Mouse (Mus musculus) embryo, embryonic 11.5 days (tissue): ENCODE measurements around the gene Akap2.

ENCODE experiments used
- DNase-seq: peaks from one replicate; pipeline ENCODE4 v3.0.0-alpha.2; 2012; ENCODE audit warnings: low read depth, low spot score

Gene Akap2

GRCm38 (mm10) chr4:57701576-57701975, 15.9 kb upstream of the Akap2 start:
- no peak for DNase-seq

DNA sequence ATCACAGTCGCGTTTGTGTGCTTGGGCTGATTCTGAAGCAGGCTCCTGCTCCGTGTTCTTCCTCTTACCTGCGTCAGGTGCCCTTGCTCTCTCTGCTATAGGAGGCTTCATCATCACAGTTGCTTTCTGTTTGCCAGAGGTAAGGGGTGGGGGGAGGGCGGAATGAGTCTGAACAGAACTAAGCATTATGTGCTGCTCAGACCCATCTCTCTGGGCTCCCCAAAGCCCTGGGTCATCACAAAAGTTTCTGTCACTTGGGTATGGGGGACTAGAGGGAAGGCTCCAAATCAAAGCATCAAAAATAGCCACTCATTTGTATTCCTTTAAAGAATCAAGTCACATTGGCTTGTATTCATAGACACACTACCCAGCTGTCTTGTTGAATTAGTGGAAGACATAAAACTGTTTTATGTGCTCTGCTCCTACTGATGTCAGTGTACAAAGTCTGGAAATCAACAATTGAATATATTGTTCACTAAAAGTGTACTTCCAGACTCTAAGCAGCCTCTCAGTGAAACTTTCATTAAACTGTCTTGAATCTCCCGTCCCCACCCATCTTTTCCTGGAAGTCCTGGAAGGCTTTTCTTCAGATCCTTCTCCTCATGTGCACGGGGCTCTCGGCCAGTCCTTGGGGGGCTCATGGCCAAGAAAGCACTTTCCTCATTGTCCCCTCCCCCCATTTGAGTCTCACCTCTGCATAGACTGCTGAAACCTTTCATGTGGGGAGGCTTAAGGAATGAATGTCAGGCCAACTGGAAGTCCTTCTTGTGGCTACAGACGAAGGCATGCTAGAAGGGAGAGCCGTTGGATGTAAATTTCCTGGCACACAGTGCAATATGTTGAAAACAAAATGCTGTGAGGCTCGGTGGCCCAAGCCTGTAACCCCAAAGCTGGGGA, 13.6 kb upstream of the Akap2 start:
- DNase-seq = no peak

GRCm38 (mm10) chr4:57704575-57704974, 12.9 kb upstream of the Akap2 start:
- no peak for DNase-seq

DNA sequence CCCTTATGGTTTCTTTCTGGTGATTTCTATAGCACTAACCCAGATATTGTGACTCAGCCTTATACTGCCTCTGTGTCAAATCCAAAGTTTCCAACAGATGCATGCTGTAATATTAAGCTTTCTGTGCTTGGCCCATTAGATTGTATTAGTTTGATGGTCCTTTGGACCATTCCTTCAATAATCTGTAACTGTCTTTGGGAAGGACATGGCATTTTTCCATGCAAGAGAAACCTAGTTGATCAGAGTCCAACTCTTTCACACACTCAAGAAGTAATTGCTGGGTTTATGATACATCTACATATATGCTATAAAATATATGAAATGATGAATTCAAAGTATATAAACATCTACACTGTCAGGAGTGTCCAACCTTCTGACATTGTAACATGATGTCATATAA, 1.6 kb upstream of the Akap2 start:
- no peak for DNase-seq

GRCm38 (mm10) chr4:57716735-57717134, 722 bp upstream of the Akap2 start:
- DNase-seq = no peak

DNA sequence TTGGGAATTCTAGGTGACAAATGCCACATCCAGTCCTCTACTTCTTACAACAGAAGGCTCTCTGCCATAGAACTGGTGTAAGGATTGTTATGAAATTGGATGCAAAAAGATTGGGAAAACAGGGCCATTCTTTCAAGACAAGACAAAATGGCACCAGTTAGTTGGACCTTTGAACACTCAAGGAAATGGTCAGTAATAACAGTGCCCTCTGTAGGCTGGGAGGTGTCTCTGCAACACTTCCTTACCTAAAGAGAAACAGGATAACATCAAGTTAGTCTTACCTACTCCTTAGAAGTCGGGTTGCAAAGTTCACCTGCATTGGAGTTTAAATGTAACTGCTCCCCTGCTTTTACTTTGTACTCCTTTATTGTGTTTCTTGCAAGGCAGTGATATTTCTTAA, 1.9 kb downstream of the Akap2 start:
- no peak for DNase-seq

- peak; percentile 27 for DNase-seq
These were observed 3.5 kb downstream of the Akap2 start for GRCm38 (mm10) chr4:57720869-57721361.

GRCm38 (mm10) chr4:57722296-57722695, 4.8 kb downstream of the Akap2 start:
- no peak for DNase-seq

DNA sequence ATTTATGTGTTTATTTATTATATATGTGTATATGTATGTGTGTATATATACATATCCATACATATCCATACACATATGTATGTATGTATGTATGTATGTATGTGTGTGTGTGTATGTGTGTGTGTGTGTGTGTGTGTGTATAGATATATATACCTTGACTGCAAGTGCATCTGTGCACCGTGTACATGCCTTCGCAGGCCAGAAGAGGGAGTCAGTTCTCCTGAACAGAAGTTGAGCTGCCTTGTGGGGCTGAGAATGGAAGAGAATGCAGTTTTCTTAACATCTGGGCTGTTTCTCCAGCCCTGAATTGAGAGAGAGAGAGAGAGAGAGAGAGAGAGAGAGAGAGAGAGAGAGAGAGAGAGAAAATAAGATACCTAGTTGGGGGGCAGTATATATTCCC, 6.2 kb downstream of the Akap2 start:
- DNase-seq = no peak

- no peak for DNase-seq
These were observed 8.1 kb downstream of the Akap2 start for GRCm38 (mm10) chr4:57725569-57725968.

GRCm38 (mm10) chr4:57728611-57729183, 11.2 kb downstream of the Akap2 start:
- no peak for DNase-seq

GRCm38 (mm10) chr4:57730047-57730446, 12.6 kb downstream of the Akap2 start:
- DNase-seq = no peak

DNA sequence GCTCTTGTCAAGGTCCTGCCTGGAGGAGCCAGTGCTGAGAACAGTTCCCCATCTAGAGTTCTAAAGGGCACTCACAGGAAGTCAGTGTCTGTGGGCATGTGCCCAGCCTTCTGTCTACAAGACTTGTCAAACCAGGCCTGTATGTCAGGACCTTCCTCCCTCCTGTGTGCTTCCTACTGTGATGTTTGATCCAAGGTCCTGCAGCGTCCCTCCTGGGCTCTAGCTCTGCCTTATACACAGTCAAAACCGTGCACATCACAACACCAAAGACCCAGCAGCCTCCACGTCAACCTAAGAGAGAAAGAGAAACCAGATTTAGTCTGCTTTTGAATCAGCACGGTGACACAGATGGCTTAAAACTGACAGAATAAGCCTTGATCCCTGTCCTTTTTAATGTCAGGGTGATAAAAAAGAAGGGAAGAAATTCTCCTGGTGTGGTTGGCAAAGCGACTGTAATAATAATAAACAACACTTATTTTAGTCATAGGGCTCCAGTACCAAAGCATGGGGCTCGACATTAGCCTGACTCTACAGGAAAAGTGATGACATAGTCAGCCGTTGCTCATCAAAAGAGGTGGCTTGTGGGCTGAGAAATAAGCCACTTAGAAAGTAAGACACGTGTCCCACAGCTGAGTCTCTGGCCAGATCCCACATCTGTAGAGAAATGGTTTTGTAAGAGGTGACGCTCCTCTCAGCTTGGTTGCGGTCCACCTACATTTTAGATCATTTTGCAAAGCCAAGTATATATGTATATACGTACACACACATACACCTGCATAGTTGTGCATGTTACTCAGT, 13.5 kb downstream of the Akap2 start:
- DNase-seq = no peak

GRCm38 (mm10) chr4:57732351-57732750, 14.9 kb downstream of the Akap2 start:
- DNase-seq = no peak

DNA sequence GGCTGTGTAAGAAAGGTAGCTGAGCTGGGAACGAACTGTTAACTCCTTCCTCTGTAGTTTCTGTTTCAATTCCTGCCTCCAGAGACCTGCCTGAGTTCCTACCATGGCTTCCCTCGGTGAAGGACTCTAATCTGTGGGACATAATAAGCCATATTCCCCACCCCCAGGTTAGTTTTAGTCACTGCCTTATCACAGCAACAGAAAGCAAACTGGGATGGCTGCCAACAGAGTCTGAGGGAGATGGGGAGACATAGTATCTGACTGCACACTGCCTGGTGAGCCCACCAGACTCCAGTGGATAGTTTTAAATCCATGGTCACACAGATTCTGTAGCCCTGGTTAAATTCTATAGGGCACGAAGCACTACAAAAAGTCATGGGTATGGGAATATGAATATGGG, 16.0 kb downstream of the Akap2 start:
- DNase-seq = no peak

- DNase-seq = no peak
These were observed 18.0 kb downstream of the Akap2 start for GRCm38 (mm10) chr4:57735426-57735825.

DNA sequence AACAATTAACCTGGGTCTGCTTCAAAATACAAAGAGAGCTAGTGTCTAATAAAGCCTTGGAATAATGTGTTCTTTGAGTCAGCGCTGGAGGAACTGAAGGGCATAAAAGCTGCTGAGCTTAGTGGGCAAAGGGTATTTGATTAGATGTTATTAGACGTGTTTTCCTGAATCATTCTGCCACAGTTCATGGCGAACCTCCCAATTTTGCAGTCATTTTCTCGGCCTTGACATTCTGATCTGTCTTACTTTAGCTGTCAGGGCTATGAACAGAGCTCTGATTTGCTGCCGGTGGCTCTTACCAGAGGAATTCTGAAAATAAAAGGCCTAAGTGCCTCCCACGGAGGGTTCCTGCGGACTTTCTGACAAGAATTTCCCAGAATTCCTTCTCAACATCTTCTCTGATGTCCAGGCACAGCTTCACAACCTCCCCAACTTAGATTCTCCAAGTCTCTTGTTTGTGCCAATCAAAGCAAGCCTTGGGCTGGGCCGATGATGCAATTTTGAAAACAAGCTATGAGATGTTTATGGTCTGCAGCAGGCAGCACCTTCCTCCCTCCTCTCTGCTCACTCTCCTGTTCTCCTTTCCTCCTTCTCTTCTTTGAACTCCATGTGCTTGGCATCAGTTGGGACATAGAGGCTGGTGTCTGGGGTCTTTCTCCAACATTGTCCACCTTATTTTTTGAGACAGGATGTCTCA, 21.5 kb downstream of the Akap2 start:
- peak; percentile 19 for DNase-seq

DNA sequence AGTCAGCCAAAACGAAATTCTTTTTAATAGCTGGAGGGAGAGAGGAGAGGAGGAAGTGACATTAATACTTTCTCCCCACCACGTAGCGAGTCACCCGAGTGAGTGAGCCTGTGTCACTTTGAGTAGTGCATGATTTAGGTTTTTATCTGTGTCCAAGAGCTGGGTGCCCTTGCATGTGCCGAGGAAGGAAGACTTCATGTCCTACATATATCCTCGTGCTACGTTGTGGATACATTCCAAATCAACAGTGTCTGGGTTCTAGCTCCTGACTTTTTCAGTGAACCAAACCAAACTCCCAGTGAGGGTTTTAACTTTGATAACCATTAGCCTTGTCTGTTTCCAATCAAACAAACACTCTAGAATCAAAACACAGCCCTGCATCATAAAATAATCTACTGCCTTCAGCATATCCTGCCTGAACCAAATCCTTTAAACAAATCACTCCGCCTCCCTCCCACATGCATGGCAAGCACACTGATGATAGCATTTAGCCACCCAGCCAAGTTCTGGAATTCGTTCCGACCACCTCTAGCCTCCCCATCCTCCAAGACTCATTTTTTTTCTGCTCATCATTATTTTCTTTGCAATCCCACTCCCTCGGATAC, 26.0 kb downstream of the Akap2 start:
- no peak for DNase-seq

DNA sequence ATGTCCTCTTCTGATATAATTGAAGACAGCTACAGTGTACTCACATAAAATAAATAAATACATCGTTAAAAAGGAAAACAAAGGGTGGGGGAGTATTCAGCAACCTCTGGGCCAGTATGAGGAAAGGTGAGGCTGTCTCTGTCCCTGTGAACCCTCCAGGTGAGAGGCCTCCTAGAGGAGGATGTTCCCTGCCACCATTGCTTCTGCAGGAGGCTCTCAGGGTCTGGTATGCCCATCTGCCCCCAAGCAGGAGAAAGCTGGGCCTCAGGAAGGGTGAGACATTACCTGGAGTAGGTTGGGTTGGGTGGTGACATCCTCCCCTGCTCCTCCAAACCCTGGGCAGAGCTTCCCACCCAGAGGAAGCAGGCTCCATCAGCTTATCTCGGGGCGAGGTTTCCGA, 33.2 kb downstream of the Akap2 start:
- no peak for DNase-seq

- DNase-seq = no peak
These were observed 33.6 kb downstream of the Akap2 start for GRCm38 (mm10) chr4:57751054-57751453.

GRCm38 (mm10) chr4:57751566-57751965, 34.1 kb downstream of the Akap2 start:
- DNase-seq = no peak
